Comparison of ENCODE assay signal across 8 mouse cellular contexts in the genomic region with DNA sequence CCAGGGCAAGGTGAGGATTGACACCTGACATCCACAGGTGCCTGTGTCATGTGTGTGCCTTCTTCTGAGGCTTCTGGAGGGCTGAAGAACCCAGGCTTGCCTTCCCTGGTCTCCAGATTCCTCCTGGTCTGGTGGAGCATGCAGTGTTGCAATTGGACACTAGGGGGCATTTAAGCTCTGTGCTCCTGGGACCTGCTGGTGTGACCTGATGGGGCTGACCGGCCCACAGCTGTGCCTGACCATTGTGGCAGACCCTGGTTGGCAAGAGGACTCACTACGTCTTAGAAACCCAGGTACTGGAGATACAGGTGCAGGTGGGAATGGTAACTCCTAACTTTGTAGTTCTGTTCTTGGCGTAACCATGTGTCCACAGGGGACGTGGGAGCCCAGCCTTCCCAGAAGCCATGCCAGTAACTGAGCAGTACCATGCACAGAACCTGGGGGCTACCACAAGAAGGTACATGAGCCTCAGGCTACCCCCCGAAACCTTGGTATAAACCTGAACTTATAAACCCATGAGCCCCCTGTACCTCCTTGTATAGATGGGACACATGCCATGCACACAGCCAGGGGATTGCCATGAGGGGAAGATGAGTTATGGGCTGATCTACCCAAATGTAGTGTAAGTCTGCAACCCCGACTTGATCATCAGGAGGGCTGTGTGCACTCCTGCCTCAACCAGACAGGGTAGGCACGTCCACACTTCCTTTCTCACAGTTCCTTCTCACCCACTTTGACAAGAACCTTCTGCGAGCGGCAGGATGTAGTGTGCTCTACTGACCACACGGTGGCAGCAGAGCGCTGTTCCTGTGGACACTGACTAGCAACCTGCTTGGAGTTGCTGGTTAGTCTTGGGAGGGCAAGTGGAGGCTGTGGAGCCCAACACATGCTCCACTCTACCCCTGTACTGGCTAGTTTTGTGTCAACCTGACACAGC. TPM values are rescaled to one million over a fixed set of nuclear protein-coding genes. Genes with fewer than 3 reads are reported as not detected.
DNase-seq lines count a peak whose midpoint lies in the region; ATAC-seq and TF ChIP-seq lines count a peak whose summit lies in the region.

No protein-coding gene starts in this region.

- ATAC-seq in G1E (ENCODE audit: extremely low read depth, insufficient number of reproducible peaks, low FRiP score, poor library complexity, severe bottlenecking), result peak; percentile 52; the same call in 1 of the 2 replicates
- peak; percentile 15; the same call in 1 of the 2 replicates for ATAC-seq in forebrain, embryonic 12.5 days (ENCODE audit: low FRiP score)
- peak; percentile 11; the same call in 1 of the 2 replicates for ATAC-seq in hindbrain, embryonic 13.5 days (ENCODE audit: low FRiP score)
- ATAC-seq in megakaryocyte progenitor cell, adult 5-6 weeks (replicated peaks; ENCODE audit: poor library complexity), result peak; percentile 50

- no peak overlapping the region for H3K4me2 ChIP-seq in forebrain, embryonic 12.5 days
- no peak overlapping the region for H3K4me2 ChIP-seq in hindbrain, embryonic 13.5 days

- no peak overlapping the region for H3K9ac ChIP-seq in forebrain, embryonic 12.5 days
- H3K9ac ChIP-seq in hindbrain, embryonic 13.5 days, result no peak overlapping the region

- H3K27me3 ChIP-seq in G1E (ENCODE audit: insufficient read depth, low read length), result peaks cover 2% of the 10 kb centered on the region; the same call in 1 of the 2 replicates
- H3K27me3 ChIP-seq in forebrain, embryonic 12.5 days, result 0 out of 2 replicates have a peak, but pooled peaks cover 2% of the 10 kb centered on the region
- 0 out of 2 replicates have a peak, but pooled peaks cover 5% of the 10 kb centered on the region for H3K27me3 ChIP-seq in hindbrain, embryonic 13.5 days

- 28% methylated on average over 11 of the region's 11 CpGs for WGBS in forebrain, embryonic 12.5 days
- 31% methylated on average over 11 of the region's 11 CpGs for WGBS in hindbrain, embryonic 13.5 days

- no peaks in the 10 kb centered on the region for H3K36me3 ChIP-seq in G1E (replicated peaks)
- no peaks in the 10 kb centered on the region for H3K36me3 ChIP-seq in forebrain, embryonic 12.5 days (replicated peaks)
- H3K36me3 ChIP-seq in hindbrain, embryonic 13.5 days, result no peaks in the 10 kb centered on the region

- DNase-seq in G1E (ENCODE audit: low spot score), result peak; percentile 58
- DNase-seq in c-Kit-positive CD71-positive TER-119-positive erythroid progenitor cells, embryonic 14.5 days (ENCODE audit: low spot score), result peak; percentile 77
- DNase-seq in layer of hippocampus, postnatal 36 days, result peak; percentile 54 to 57
- DNase-seq in right cerebral cortex, adult 18-20 months, result peak; percentile 62
- peak; percentile 63 for DNase-seq in urinary bladder, postnatal 25 days (ENCODE audit: low spot score)

- H3K4me1 ChIP-seq in G1E (ENCODE audit: insufficient read depth, low read depth, low read length), result peaks cover 10% of the 10 kb centered on the region
- H3K4me1 ChIP-seq in forebrain, embryonic 12.5 days, result no peaks in the 10 kb centered on the region
- H3K4me1 ChIP-seq in hindbrain, embryonic 13.5 days (replicated peaks), result no peaks in the 10 kb centered on the region

- no peak overlapping the region for H3K27ac ChIP-seq in forebrain, embryonic 12.5 days
- no peak overlapping the region for H3K27ac ChIP-seq in hindbrain, embryonic 13.5 days

- H3K9me3 ChIP-seq in G1E (replicated peaks), result no peaks in the 10 kb centered on the region
- no peaks in the 10 kb centered on the region for H3K9me3 ChIP-seq in forebrain, embryonic 12.5 days
- H3K9me3 ChIP-seq in hindbrain, embryonic 13.5 days, result no peaks in the 10 kb centered on the region

- H3K4me3 ChIP-seq in G1E (ENCODE audit: low read depth, low read length), result no peak overlapping the region
- H3K4me3 ChIP-seq in forebrain, embryonic 12.5 days (replicated peaks), result no peak overlapping the region
- H3K4me3 ChIP-seq in hindbrain, embryonic 13.5 days, result no peak overlapping the region

- peak; percentile 99 for TF ChIP-seq CTCF in G1E (IDR thresholded peaks at IDR 0.05; ENCODE audit: low read depth, low read length)

RNA-seq across cellular contexts. Expression of gene Tmem121, which starts 31.8 kb away (rescaled TPM):
- not detected in 2 replicates for total RNA-seq in G1E (2014; fragmentation: Nextera tagmentation)
- not detected in 2 replicates for total RNA-seq in G1E (2017)
- not detected in 2 replicates for polyA plus RNA-seq in G1E (2012)
- 21.6 and 21.9 TPM in 2 replicates for polyA plus RNA-seq in forebrain, embryonic 12.5 days (2016; fragmentation: Nextera tagmentation; extraction: Ambion mirVana)
- 32.4 and 34.9 TPM in 2 replicates for polyA plus RNA-seq in hindbrain, embryonic 13.5 days (2015; fragmentation: Nextera tagmentation; extraction: Ambion mirVana)
- total RNA-seq in layer of hippocampus, postnatal 36 days (2021), result 10 to 100 TPM; 20.5 to 23.8 TPM
- 0.17 TPM in 1 of 2 replicates, not detected in the other for total RNA-seq in megakaryocyte progenitor cell, adult 5-6 weeks (2015)
- 0.12 TPM in 1 of 2 replicates, not detected in the other for total RNA-seq in megakaryocyte progenitor cell, adult 5-6 weeks (2017)

Comparison
In these comparisons a context has a peak if more than half of its experiments do, and no peak if none do; other contexts are left out.
1. RNA of gene Tmem121, which starts 31.8 kb away (total RNA-seq): 20.5 to 23.8 TPM in layer of hippocampus, postnatal 36 days; 0.12 to 0.17 TPM in megakaryocyte progenitor cell, adult 5-6 weeks and not detected in G1E; every median in the first group is over 10 times any median in the second.
2. Peak in every context shown above with its lines, with median percentiles within 50 percentile points of each other: ATAC-seq and DNase-seq.